Mouse (Mus musculus) forebrain, embryonic 10.5 days (tissue): ENCODE results near the gene Bend5. TPM values are rescaled to one million over a fixed set of nuclear protein-coding genes. Genes with fewer than 3 reads are reported as not detected.

ENCODE experiments used
- DNase-seq: peaks from one replicate; pipeline ENCODE4 v3.0.0-alpha.2; 2017; ENCODE audit warnings: low spot score; ENCODE audit errors: extremely low spot score
- H3K27ac ChIP-seq: fragments of 300-500 bp; sonication (generic); 2 replicates; pipeline ENCODE4 v1.5.1; 2016; ENCODE audit warnings: mild to moderate bottlenecking
- H3K27me3 ChIP-seq: fragments of 300-500 bp; sonication (generic); 2 replicates; pipeline ENCODE4 v1.6.1; 2016; ENCODE audit warnings: mild to moderate bottlenecking; ENCODE audit not compliant: poor library complexity, severe bottlenecking
- H3K36me3 ChIP-seq: fragments of 300-500 bp; sonication (generic); replicated peaks from 2 replicates; pipeline ENCODE4 v1.6.1; 2016; ENCODE audit warnings: mild to moderate bottlenecking, moderate library complexity
- H3K4me1 ChIP-seq: fragments of 300-500 bp; sonication (generic); 2 replicates; pipeline ENCODE4 v1.6.1; 2016
- H3K4me3 ChIP-seq: fragments of 300-500 bp; sonication (generic); 2 replicates; pipeline ENCODE4 v1.5.1; 2016; ENCODE audit warnings: mild to moderate bottlenecking, moderate library complexity
- H3K9me3 ChIP-seq: fragments of 300-500 bp; sonication (generic); 2 replicates; pipeline ENCODE4 v1.6.1; 2016; ENCODE audit warnings: mild to moderate bottlenecking, moderate library complexity
- WGBS: fragments of 180-500 bp; shearing (Covaris S2); methylation state at CpG from one replicate; pipeline ENCODE4 v1.1.7; 2016; 5-methylcytosine and 5-hydroxymethylcytosine counted together
- polyA plus RNA-seq: library from polyadenylated mRNA; unstranded; fragments of >200 nt; fragmentation: Nextera tagmentation; extraction: Ambion mirVana; gene quantifications from 2 replicates; pipeline ENCODE4 v1.2.1, GENCODE M21; 2016

Gene Bend5
- polyA plus RNA-seq, 1 experiment from 2014 or later, result 23.0 TPM

- no peak overlapping the region for H3K4me3 ChIP-seq
- 72% methylated on average over 3 of the region's 3 CpGs for WGBS
- H3K36me3 ChIP-seq, result no peaks in the 10 kb centered on the region
- peaks cover 9% of the 10 kb centered on the region for H3K4me1 ChIP-seq
- no peak for DNase-seq
- no peaks in the 10 kb centered on the region for H3K9me3 ChIP-seq
- peaks cover 29% of the 10 kb centered on the region for H3K27me3 ChIP-seq
- H3K27ac ChIP-seq, result no peak overlapping the region
Observed at GRCm38 (mm10) chr4:111472511-111472910, 57.7 kb downstream of the Bend5 start.

GRCm38 (mm10) chr4:111473014-111473413, 58.2 kb downstream of the Bend5 start:
- Histone ChIP-seq H3K27me3 (peaks cover 34% of the 10 kb centered on the region), H3K27ac (no peak overlapping the region), H3K4me3 (no peak overlapping the region), H3K9me3 (no peaks in the 10 kb centered on the region), H3K4me1 (peaks cover 14% of the 10 kb centered on the region), H3K36me3 (no peaks in the 10 kb centered on the region)
- WGBS, result 83% methylated on average over 1 of the region's 1 CpGs
- DNase-seq, result no peak

- Histone ChIP-seq H3K9me3 (no peaks in the 10 kb centered on the region), H3K4me3 (no peak overlapping the region), H3K27ac (no peak overlapping the region), H3K36me3 (no peaks in the 10 kb centered on the region), H3K27me3 (peaks cover 46% of the 10 kb centered on the region), H3K4me1 (peaks cover 26% of the 10 kb centered on the region)
- 81% methylated on average over 10 of the region's 10 CpGs for WGBS
- no peak for DNase-seq
Observed at GRCm38 (mm10) chr4:111475374-111475971, 60.7 kb downstream of the Bend5 start.

- Histone ChIP-seq H3K9me3 (no peaks in the 10 kb centered on the region), H3K4me1 (peaks cover 26% of the 10 kb centered on the region), H3K27ac (no peak overlapping the region), H3K36me3 (no peaks in the 10 kb centered on the region), H3K27me3 (peaks cover 47% of the 10 kb centered on the region), H3K4me3 (no peak overlapping the region)
- DNase-seq, result no peak
- 21% methylated on average over 4 of the region's 4 CpGs for WGBS
Observed at GRCm38 (mm10) chr4:111477507-111477906, 62.7 kb downstream of the Bend5 start.

- no peaks in the 10 kb centered on the region for H3K9me3 ChIP-seq
- H3K27me3 ChIP-seq, result peaks cover 13% of the 10 kb centered on the region; the same call in 1 of the 2 replicates
- H3K27ac ChIP-seq, result no peak overlapping the region
- H3K4me3 ChIP-seq, result no peak overlapping the region
- DNase-seq, result no peak
- H3K36me3 ChIP-seq, result no peaks in the 10 kb centered on the region
- 90% methylated on average over 5 of the region's 5 CpGs for WGBS
- peaks cover 24% of the 10 kb centered on the region for H3K4me1 ChIP-seq
Observed at GRCm38 (mm10) chr4:111483499-111483898, 68.7 kb downstream of the Bend5 start.

- 68% methylated on average over 5 of the region's 5 CpGs for WGBS
- DNase-seq, result no peak
- Histone ChIP-seq H3K27ac (no peak overlapping the region), H3K4me3 (no peak overlapping the region), H3K4me1 (peaks cover 17% of the 10 kb centered on the region), H3K36me3 (no peaks in the 10 kb centered on the region), H3K27me3 (peaks cover 4% of the 10 kb centered on the region; the same call in 1 of the 2 replicates), H3K9me3 (no peaks in the 10 kb centered on the region)
Observed at GRCm38 (mm10) chr4:111485189-111485588, 70.4 kb downstream of the Bend5 start.

GRCm38 (mm10) chr4:111486187-111486586, 71.4 kb downstream of the Bend5 start:
- H3K27me3 ChIP-seq, result no peaks in the 10 kb centered on the region
- no peaks in the 10 kb centered on the region for H3K9me3 ChIP-seq
- H3K36me3 ChIP-seq, result no peaks in the 10 kb centered on the region
- WGBS, result 82% methylated on average over 5 of the region's 5 CpGs
- DNase-seq, result no peak
- no peak overlapping the region for H3K4me3 ChIP-seq
- H3K4me1 ChIP-seq, result peaks cover 17% of the 10 kb centered on the region
- H3K27ac ChIP-seq, result no peak overlapping the region

- 94% methylated on average over 4 of the region's 4 CpGs for WGBS
- no peaks in the 10 kb centered on the region for H3K9me3 ChIP-seq
- no peaks in the 10 kb centered on the region for H3K36me3 ChIP-seq
- no peak overlapping the region for H3K27ac ChIP-seq
- no peak overlapping the region for H3K4me3 ChIP-seq
- no peak for DNase-seq
- peaks cover 17% of the 10 kb centered on the region for H3K4me1 ChIP-seq
- H3K27me3 ChIP-seq, result no peaks in the 10 kb centered on the region
Observed at GRCm38 (mm10) chr4:111487233-111487843, 72.5 kb downstream of the Bend5 start.

- H3K4me1 ChIP-seq, result no peaks in the 10 kb centered on the region
- no peak overlapping the region for H3K27ac ChIP-seq
- no peaks in the 10 kb centered on the region for H3K27me3 ChIP-seq
- no peak for DNase-seq
- 67% methylated on average over 5 of the region's 5 CpGs for WGBS
- H3K4me3 ChIP-seq, result no peak overlapping the region
- no peaks in the 10 kb centered on the region for H3K9me3 ChIP-seq
- no peaks in the 10 kb centered on the region for H3K36me3 ChIP-seq
Observed at GRCm38 (mm10) chr4:111493750-111494404, 79.1 kb downstream of the Bend5 start.

GRCm38 (mm10) chr4:111495949-111496348, 81.1 kb downstream of the Bend5 start:
- peak; percentile 68 for DNase-seq
- no peaks in the 10 kb centered on the region for H3K27me3 ChIP-seq
- H3K9me3 ChIP-seq, result no peaks in the 10 kb centered on the region
- H3K4me3 ChIP-seq, result no peak overlapping the region
- H3K27ac ChIP-seq, result no peak overlapping the region
- WGBS, result 9% methylated on average over 2 of the region's 2 CpGs
- no peaks in the 10 kb centered on the region for H3K4me1 ChIP-seq
- H3K36me3 ChIP-seq, result no peaks in the 10 kb centered on the region

- Histone ChIP-seq H3K4me3 (no peak overlapping the region), H3K4me1 (no peaks in the 10 kb centered on the region), H3K27me3 (no peaks in the 10 kb centered on the region), H3K27ac (no peak overlapping the region), H3K36me3 (no peaks in the 10 kb centered on the region), H3K9me3 (no peaks in the 10 kb centered on the region)
- no peak for DNase-seq
- WGBS, result 72% methylated on average over 3 of the region's 3 CpGs
Observed at GRCm38 (mm10) chr4:111498751-111499150, 83.9 kb downstream of the Bend5 start.

- no peak for DNase-seq
- WGBS, result 79% methylated on average over 1 of the region's 1 CpGs
- no peaks in the 10 kb centered on the region for H3K4me1 ChIP-seq
- no peaks in the 10 kb centered on the region for H3K9me3 ChIP-seq
- no peaks in the 10 kb centered on the region for H3K27me3 ChIP-seq
- no peak overlapping the region for H3K27ac ChIP-seq
- no peak overlapping the region for H3K4me3 ChIP-seq
- no peaks in the 10 kb centered on the region for H3K36me3 ChIP-seq
Observed at GRCm38 (mm10) chr4:111501441-111501840, 86.6 kb downstream of the Bend5 start.
